Comparison of ENCODE assay signal across 1 mouse cellular context in the genomic region with DNA sequence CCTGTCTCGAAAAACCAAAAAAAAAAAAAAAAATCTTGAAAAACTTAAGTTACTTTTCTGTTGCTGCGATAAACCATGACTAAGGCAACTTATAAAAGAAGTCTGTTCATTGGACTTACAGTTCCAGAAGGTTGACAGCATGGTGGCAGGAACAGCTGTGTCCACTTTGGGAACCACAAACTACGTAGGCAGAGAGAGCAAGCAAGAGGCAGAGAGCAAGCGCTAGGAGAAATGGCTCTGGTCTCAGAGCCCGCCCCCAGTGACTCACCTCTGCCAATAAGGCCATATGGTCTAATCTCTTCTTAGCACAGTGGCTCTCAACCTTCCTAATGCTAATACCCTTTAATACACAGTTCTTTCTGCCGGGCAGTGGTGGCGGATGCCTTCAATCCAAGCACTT.
TF ChIP-seq lines count a peak whose summit lies in the region.

No protein-coding gene starts in this region.

TF ChIP-seq in MEL, 35 proteins besides CTCF, POLR2A, EP300 and RAD21 (continued from another document):
- no peak for TF ChIP-seq MXI1 (IDR thresholded peaks at IDR 0.05; ENCODE audit: low read depth, low read length)
- TF ChIP-seq USF2 (IDR thresholded peaks at IDR 0.05; ENCODE audit: borderline replicate concordance in 1 of 2, insufficient read depth in 1 of 2, low read depth in 1 of 2, low read length in 2 of 2) = no peak
- TF ChIP-seq KAT2A (conservative IDR thresholded peaks at IDR 0.05; ENCODE audit: low read depth, low read length) = no peak
- no peak for TF ChIP-seq MYB (IDR thresholded peaks at IDR 0.05; ENCODE audit: low read depth, low read length)
